21 mouse cellular contexts compared by ENCODE assay signal in the genomic region with DNA sequence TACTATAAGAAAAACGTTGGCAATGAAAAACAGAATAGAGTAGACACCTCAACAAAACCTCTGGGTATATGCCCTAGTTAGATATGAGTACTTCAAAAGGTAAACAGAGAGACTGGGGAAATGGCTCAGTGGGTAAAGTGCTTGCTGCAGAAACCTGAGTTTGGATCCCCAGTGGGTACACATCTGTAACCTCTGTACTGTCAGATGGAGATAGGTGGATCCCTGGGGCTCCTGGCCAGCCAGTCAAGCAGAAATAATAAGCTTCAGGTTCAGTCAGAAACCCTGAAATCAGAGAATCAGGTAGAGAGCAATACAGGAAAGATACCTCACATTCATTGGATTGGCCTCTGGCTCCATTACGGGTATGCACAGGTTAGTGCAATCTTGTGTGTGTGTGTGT. TPM values are rescaled to one million over a fixed set of nuclear protein-coding genes. Genes with fewer than 3 reads are reported as not detected.
DNase-seq lines count a peak whose midpoint lies in the region; ATAC-seq and TF ChIP-seq lines count a peak whose summit lies in the region.
"Had no signal": no experiment of that assay in that cellular context is flagged by ENCODE, and none has a peak within 500 bp of the region (broad histone marks: within the 10 kb centered on the region; RNA-seq: fewer than 3 reads in every experiment).

No protein-coding gene starts in this region.

- no peak for ATAC-seq in kidney, embryonic 15.5 days (replicated peaks; ENCODE audit: low FRiP score)
- no peak for ATAC-seq in lung, postnatal 0 days
- ATAC-seq in heart, embryonic 11.5 days (replicated peaks; ENCODE audit: insufficient number of reproducible peaks, low FRiP score, low TSS enrichment), result no peak
- ATAC-seq: hindbrain, embryonic 16.5 days; midbrain, embryonic 15.5 days had no signal

- TF ChIP-seq EP300 in lung, postnatal 0 days (IDR thresholded peaks at IDR 0.05), result no peak

- no peaks in the 10 kb centered on the region for H3K27me3 ChIP-seq in kidney, embryonic 15.5 days
- no peaks in the 10 kb centered on the region for H3K27me3 ChIP-seq in lung, postnatal 0 days (replicated peaks; ENCODE audit: insufficient read depth, low read length)
- no peaks in the 10 kb centered on the region for H3K27me3 ChIP-seq in heart, embryonic 11.5 days (ENCODE audit: control insufficient read depth, insufficient read depth, low read length)
- H3K27me3 ChIP-seq: CH12.LX; limb, embryonic 15.5 days; midbrain, embryonic 15.5 days; neural tube, embryonic 15.5 days; stomach, embryonic 15.5 days had no signal

- H3K4me2 ChIP-seq in kidney, embryonic 15.5 days, result peak overlapping the region; percentile 74; the same call in 1 of the 2 replicates
- peak overlapping the region; percentile 21; the same call in 1 of the 2 replicates for H3K4me2 ChIP-seq in lung, postnatal 0 days (replicated peaks; ENCODE audit: low read depth, low read length)
- H3K4me2 ChIP-seq in heart, embryonic 11.5 days, result no peak overlapping the region
- H3K4me2 ChIP-seq: limb, embryonic 15.5 days; midbrain, embryonic 15.5 days had no signal

- TF ChIP-seq CTCF in lung, postnatal 0 days (IDR thresholded peaks at IDR 0.05), result no peak

- no peak overlapping the region for H3K9ac ChIP-seq in kidney, embryonic 15.5 days
- no peak overlapping the region for H3K9ac ChIP-seq in lung, postnatal 0 days (replicated peaks; ENCODE audit: low read depth)
- H3K9ac ChIP-seq in heart, embryonic 11.5 days (ENCODE audit: low read depth, low read length), result no peak overlapping the region
- H3K9ac ChIP-seq: limb, embryonic 15.5 days; lung, embryonic 14.5 days; midbrain, embryonic 15.5 days; neural tube, embryonic 15.5 days; stomach, embryonic 15.5 days had no signal

- peak; percentile 17 for DNase-seq in cerebellum, adult 9-11 months
- no peak for DNase-seq in cerebellum, adult 8-10 months
- DNase-seq in kidney, adult 18-20 months, result no peak
- DNase-seq in lung, postnatal 0 days (ENCODE audit: low spot score), result no peak
- no peak for DNase-seq in lung, postnatal 4 days
- DNase-seq in thymus, postnatal 25 days, result peak; percentile 11
- DNase-seq: adrenal gland, postnatal 14 days; gastrocnemius, postnatal 10 days; heart, adult 18-20 months; lung, embryonic 14.5 days had no signal

- no peaks in the 10 kb centered on the region for H3K9me3 ChIP-seq in kidney, embryonic 15.5 days (replicated peaks)
- no peaks in the 10 kb centered on the region for H3K9me3 ChIP-seq in lung, postnatal 0 days (ENCODE audit: low read length)
- no peaks in the 10 kb centered on the region for H3K9me3 ChIP-seq in heart, embryonic 11.5 days (replicated peaks; ENCODE audit: control insufficient read depth, low read length)
- H3K9me3 ChIP-seq: embryonic facial prominence, embryonic 10.5 days; limb, embryonic 15.5 days; midbrain, embryonic 15.5 days; neural tube, embryonic 15.5 days; stomach, embryonic 15.5 days had no signal

- H3K4me1 ChIP-seq in kidney, embryonic 15.5 days, result peaks cover 53% of the 10 kb centered on the region
- H3K4me1 ChIP-seq in lung, postnatal 0 days (ENCODE audit: insufficient read depth, low read depth, low read length), result peaks cover 18% of the 10 kb centered on the region; the same call in 1 of the 2 replicates
- H3K4me1 ChIP-seq in heart, embryonic 11.5 days (ENCODE audit: control insufficient read depth, insufficient read depth, low read length), result peaks cover 24% of the 10 kb centered on the region

- 52% methylated on average over 2 of the region's 2 CpGs for WGBS in kidney, embryonic 15.5 days
- 37% methylated on average over 2 of the region's 2 CpGs for WGBS in lung, postnatal 0 days
- WGBS in heart, embryonic 11.5 days (ENCODE audit: insufficient replicate concordance), result 77% methylated on average over 2 of the region's 2 CpGs

- H3K4me3 ChIP-seq in kidney, embryonic 15.5 days (replicated peaks), result no peak overlapping the region
- H3K4me3 ChIP-seq in lung, postnatal 0 days (ENCODE audit: low read depth, low read length), result no peak overlapping the region
- no peak overlapping the region for H3K4me3 ChIP-seq in heart, embryonic 11.5 days (ENCODE audit: low read depth, low read length)
- H3K4me3 ChIP-seq: embryonic facial prominence, embryonic 10.5 days; limb, embryonic 15.5 days; midbrain, embryonic 15.5 days; myocyte; neural tube, embryonic 15.5 days; stomach, embryonic 15.5 days had no signal

- H3K27ac ChIP-seq in kidney, embryonic 15.5 days, result 0 out of 2 replicates have a peak overlapping the region, but pooled peaks have one; percentile 19
- H3K27ac ChIP-seq in lung, postnatal 0 days (ENCODE audit: low read length), result no peak overlapping the region
- H3K27ac ChIP-seq in heart, embryonic 11.5 days (ENCODE audit: low read depth, low read length), result no peak overlapping the region
- H3K27ac ChIP-seq: embryonic facial prominence, embryonic 10.5 days; kidney, postnatal 0 days; limb, embryonic 15.5 days; midbrain, embryonic 15.5 days; neural tube, embryonic 15.5 days; stomach, embryonic 15.5 days had no signal

- no peaks in the 10 kb centered on the region for H3K36me3 ChIP-seq in kidney, embryonic 15.5 days
- no peaks in the 10 kb centered on the region for H3K36me3 ChIP-seq in lung, postnatal 0 days (ENCODE audit: insufficient read depth, low read length)
- no peaks in the 10 kb centered on the region for H3K36me3 ChIP-seq in heart, embryonic 11.5 days (ENCODE audit: control insufficient read depth, insufficient read depth, low read length)
- H3K36me3 ChIP-seq: embryonic facial prominence, embryonic 10.5 days; limb, embryonic 15.5 days; midbrain, embryonic 15.5 days; neural tube, embryonic 15.5 days; stomach, embryonic 15.5 days had no signal

RNA-seq across cellular contexts. Expression of a gene that starts 3.5 kb away (rescaled TPM):
- polyA plus RNA-seq in kidney, embryonic 15.5 days (2015; fragmentation: Nextera tagmentation; extraction: Ambion mirVana), result 118 and 131 TPM in 2 replicates
- 237 and 251 TPM in 2 replicates for polyA plus RNA-seq in lung, postnatal 0 days (2015; fragmentation: Nextera tagmentation; extraction: Ambion mirVana)
- polyA plus RNA-seq in heart, embryonic 11.5 days (2014; fragmentation: Nextera tagmentation; extraction: Ambion mirVana), result 85.0 and 96.3 TPM in 2 replicates

Comparison
In these comparisons a context has a peak if more than half of its experiments do, and no peak if none do; other contexts are left out.
1. DNase-seq: peak in cerebellum, adult 9-11 months (single experiment) and thymus, postnatal 25 days (single experiment); none in cerebellum, adult 8-10 months (single experiment), kidney, adult 18-20 months (single experiment), lung, postnatal 0 days (single experiment) and lung, postnatal 4 days (0 of 2).